Mouse (Mus musculus) right cerebral cortex, postnatal 10 days (tissue): ENCODE data around the gene Ankib1.
"Not testable (repeated sequence)": the region's sequence is repeated elsewhere in the genome, so short reads cannot be mapped to it uniquely, and the experiment has no call there.

Source experiments
- DNase-seq, 2 experiments: peaks; one replicate each; pipeline ENCODE4 v3.0.0; 2021; ENCODE audit warnings: low spot score in 2 of 2

The Ankib1 gene

DNA sequence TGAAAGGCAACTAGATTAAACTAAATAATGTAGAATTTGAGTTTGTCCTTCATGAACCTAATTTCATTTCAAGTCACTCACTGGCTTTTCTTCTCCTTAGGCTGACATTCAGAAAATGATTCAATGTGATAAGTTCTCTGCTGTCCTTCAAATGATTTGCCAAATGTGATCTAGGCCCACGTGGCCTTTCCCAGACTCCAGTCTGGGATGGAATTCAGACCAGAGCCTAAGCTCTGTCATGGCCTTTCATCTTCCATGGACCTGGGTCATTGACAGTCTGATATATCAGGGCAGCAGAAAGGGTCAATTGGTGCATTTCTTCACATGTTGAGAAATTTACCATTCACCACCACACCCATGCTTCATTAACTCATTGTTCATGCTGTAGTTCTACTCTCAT, 77.2 kb downstream of the Ankib1 start:
- no peak for DNase-seq

DNA sequence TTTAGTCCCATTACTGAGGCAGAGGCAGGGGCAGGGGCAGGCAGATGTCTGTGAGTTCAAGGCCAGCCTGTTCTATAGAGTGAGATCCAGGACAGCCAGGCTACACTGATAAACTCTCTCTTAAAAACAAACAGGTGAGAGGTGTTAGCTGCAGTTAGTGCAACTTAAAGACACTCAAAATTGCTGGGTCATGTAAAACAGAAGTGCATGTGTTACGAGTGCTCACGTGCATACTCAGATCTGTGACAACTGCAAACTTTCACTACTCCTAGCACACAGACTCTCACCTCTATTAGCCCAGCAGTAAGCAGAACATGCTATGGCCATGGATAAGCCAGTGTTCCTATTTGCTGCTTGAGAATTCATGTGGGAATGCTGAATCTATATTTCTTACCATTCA, 79.3 kb downstream of the Ankib1 start:
- DNase-seq: no peak

DNA sequence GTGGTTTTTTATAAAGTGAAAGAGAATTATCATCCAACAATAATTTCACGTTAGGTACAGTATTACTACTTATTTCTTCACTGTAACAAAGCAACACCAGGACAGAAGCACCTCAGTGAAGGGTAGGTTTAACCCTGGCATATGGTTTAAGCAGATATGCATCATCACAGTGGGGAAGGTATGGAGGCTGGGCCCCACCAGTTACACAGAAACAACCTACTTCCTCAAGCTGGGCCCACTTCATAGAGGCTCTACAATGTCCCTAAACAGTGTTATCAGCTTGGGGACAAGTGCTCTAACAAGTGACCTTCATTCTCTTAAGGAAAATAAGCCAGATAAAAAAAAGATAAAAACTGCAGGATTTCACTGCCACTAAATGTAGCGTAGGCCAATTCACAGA, 79.9 kb downstream of the Ankib1 start:
- no peak for DNase-seq

DNA sequence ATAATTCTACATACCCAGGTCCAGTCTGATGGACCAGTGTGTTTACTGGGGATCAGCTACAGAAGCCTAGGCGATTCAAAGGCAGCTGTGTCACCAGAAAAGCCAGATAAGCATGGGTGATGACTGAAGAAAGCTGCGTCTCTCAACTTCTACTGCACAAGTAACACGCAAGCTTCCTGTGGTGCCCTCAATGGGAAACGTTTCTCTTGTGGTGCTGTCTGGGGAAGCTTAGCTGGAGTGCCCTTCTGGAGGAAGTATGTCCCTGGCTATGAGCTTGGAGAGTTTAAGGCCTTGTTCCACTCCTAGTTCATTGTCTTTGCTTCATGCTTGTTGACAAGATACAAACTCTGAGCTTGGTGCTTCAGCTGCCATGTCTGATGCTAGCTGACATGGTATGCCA, 83.4 kb downstream of the Ankib1 start:
- no peak for DNase-seq

DNA sequence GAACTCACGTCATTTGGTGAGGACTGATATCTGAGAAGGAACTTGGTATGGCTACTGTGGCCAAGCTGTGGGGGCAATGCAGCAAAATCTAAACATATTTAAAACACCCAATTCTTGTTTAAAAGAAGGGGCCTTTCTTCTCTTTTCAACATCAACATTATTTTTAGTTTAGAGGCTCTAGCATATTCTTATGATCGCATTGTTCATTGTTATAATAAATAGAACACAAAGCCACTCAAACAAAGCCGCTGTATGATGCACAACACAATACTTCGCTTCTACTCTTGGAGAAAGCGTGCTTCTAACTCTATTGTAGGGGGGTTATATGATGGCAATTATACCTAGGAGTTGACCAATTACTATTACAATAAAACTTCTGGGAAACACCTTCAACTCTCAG, 86.9 kb downstream of the Ankib1 start:
- DNase-seq: no peak

DNA sequence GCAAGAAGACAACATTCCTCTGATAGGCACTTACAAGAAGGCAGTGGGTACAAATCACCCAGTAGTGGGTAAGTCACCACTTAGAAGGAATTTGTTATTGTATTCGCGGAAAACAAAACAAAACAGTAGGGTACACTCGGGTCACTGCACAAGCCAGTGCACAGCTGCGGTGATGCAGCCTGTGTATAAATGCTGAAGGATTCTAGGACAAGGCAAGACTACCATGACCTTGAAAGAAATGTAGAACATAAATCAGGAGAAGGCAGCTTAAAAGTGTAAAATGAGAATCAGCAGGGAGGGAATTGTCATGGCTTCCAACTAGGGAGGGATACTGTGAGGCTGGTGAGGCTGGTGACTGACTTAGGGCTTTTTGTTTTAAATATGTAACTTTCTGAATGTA, 100.5 kb downstream of the Ankib1 start:
- DNase-seq: no peak

DNA sequence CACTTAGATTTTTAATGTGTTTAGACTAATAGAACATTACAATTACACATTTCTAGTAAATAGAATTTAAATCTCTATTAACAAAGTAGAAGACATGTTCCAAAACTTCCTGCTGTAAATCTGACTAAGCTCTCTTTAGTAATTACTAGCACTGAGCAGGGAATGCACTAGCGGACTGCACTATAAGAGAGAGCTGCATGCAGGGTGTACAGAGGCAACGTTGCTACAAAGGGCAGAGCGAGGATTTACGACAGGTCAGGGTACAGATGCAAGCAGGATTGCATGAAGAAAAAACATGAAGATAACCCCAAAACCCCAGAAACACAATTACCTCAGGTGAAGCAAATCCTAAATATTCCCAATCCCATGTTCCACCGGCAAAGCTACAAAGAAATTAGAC, 102.7 kb downstream of the Ankib1 start:
- DNase-seq: no peak

DNA sequence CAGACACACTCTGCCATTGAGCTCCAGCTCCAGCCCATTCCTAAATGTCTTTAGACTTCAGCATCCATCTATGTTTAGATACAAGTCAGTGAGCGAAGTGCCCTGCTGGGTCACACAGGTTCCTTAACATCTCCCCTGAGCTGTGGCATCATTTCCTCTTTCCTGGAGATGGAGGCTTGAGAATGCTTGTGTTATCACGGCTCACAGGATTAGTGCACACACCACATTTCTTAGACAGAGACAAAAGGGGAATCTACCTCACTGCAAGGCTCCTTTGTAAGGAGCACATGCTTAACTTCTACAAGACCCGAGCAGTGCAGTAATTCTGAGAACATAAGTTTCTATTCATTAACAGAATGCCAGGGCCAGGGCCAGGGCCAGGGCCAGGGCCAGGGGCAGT, 106.7 kb downstream of the Ankib1 start:
- DNase-seq: peak in 1 of 2 experiments; percentile 13

DNA sequence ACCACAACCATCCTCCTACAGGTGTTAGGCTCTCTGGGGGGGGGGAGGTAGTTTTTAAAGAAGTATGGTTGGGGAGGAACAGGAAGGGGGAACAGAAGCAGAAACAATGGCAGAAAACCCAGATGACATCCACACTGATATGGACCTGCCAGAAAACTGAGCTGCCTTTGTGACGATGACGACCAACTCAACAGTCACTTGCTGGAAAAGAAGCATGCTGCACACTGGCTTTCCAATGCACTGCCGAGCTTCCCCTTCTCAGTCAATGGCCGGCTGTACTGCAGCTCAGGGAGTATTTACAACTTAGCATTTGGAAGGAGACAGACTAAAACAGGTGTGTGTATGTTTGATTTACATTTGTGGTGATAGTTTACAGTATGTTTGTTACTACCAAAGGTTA, 107.5 kb downstream of the Ankib1 start:
- peak in 1 of 2 experiments; percentile 19 for DNase-seq

DNA sequence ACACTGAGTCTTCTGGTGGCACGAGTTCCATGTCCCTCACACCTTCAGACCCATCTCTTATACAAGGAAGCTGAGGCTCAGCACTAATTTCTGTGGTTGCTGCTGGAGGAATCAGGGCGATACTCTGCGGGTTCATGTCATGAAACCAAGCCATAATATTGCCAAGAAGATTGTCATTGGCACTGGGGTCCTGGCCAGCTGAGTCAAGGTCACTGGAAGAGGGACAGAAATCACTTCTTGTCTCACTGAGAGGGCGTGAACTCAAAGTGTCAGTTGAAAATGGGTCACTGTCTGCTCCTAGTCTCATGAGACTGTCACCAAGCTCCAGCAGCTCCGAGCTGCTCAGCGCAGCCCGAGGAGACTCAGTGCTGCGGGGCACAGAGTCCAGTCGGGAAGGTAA, 109.8 kb downstream of the Ankib1 start:
- no peak for DNase-seq

DNA sequence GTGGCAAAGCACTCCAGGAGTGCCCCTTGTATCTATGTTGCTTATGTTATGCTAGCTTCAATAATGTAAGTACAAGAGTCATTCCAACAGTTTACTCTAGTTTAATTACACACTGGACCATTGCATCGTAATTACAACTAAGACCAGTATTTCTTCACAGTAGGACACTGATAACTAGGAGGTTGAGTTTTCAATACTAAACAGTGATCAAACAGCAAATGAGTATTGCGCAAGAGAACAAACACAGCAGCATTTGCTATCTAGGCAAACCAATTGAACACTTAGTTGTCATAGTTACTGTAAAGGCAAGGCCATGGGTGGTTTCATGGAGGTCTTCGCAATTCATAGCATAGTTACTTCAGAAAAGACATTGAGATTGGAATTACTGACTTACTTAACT, 111.4 kb downstream of the Ankib1 start:
- DNase-seq: no peak

DNA sequence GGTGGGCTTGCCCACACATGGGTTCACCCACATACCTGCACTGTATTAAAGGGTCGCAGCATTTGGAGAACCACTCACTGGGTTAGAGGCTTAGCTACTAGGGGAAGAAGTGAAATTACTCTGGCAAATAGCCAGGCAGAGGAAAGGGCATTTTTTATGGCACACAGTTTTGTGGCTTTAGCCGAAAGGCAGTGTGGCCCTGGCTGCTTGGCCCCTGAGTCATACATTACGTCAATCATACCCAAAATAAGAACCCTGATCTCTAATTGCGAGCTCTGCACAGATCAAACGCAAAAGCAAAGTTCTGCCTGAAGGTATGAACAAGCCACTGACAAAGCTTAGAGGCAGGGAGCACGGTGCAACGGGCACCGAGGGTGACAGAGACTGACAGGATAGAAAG, 114.4 kb downstream of the Ankib1 start:
- DNase-seq: no peak

DNA sequence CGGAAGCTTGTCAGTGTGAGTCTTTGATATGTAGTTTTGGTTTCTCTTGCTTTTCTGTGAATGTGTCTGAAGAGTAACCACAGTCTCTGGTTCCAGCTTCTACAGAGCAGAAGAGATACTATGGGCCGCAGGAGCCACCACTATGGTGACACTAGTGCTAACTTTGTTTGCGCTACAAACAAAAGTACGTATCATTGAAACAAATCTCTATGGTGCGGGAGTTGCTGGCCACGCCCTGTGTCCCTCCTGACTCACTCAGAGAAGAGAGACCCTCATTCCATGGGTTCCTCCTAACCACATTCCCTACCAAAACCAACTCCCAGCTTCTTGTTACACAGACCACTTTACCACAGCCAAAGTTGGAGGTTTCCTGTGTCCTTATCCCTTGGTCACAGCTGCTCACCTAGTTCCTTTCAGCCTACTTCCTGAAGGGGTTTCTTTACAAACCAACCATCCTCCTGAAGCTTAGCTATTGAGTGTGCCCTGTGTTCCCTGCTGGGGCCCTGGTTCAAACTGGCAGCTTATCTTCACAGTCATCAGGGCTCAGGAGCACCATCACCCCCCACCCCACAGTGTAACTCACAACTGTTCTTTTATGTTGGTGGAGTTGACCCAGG, 132.7 kb downstream of the Ankib1 start:
- DNase-seq: no peak

DNA sequence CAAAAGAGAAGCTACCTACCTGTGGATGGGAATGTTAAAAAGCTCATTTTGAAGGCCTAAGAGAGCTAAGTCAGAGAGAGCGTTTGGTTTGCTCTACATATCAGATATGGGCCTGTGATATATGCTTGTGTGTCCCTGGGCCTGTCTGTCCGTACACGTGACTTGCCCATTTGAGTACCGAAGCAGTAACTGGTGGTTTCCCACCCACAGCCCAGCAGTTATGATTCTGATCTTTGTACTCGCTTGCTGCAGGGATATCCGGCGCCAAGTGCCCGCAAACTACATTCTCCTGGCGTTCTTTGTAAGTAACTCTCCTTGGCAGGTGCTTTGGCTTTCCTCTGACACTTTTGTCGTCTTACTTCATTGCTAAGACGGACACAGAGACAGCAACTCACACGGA, 136.1 kb downstream of the Ankib1 start:
- DNase-seq: no peak

DNA sequence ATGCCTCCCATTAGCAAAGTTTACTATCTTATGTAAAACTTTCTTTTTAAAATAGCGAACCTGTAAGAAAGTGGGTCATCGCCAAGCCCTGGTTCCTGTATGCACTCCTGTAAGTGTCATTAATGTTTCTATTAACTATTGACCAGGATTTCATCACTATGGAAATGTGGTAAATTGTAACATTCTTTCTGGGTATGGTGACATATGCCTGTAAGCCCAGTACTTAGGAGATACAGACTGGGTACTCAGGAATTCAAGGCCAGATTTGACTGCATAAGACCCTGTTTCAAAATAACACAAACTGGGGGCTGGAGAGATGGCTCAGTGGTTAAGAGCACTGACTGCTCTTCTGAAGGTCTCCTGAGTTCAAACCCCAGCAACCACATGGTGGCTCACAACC, 137.5 kb downstream of the Ankib1 start:
- DNase-seq: no peak

DNA sequence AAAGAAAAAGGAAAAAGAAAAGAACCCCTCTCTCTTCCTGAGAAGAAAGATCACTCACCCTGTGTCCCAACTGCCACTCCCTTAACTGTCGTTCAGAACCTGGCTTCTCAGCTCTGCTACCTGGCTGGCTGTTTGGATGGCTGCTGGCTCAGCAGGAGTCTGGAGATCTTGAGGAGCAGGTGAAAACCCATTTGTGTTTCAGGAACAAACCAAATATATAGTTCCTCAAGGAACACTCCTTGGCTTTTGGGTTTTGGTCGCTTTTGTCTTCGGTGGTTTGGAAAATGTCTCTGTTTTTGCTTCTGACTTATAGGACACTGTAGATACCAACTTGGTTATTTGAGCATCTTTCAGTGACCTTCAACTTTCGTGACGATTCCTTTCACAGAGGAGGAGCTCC, 145.6 kb downstream of the Ankib1 start, which contains the start of gene Gatad1:
Gene Gatad1, minus strand, starts transcription at position 101 of the 400 bp plus-strand sequence.
- DNase-seq: no peak

DNA sequence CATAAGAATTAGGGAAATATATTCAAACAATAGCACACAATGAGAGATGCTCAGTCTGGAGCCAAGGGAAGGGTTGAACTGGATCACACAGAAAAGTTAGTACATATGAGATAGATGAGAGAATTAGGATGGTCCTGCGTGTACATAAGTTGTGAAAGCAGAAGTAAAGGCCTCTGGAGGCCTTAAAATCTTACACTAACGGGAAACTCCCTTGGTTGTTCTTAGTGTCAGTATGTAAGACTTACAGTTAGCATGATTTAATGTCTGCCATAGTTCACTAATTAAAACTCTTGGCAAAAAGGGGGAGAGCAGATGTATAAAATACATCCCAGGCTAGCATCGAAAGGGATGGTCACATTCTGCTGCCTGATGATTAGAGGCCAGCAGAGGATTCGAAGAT, 148.9 kb downstream of the Ankib1 start:
- no peak for DNase-seq

DNA sequence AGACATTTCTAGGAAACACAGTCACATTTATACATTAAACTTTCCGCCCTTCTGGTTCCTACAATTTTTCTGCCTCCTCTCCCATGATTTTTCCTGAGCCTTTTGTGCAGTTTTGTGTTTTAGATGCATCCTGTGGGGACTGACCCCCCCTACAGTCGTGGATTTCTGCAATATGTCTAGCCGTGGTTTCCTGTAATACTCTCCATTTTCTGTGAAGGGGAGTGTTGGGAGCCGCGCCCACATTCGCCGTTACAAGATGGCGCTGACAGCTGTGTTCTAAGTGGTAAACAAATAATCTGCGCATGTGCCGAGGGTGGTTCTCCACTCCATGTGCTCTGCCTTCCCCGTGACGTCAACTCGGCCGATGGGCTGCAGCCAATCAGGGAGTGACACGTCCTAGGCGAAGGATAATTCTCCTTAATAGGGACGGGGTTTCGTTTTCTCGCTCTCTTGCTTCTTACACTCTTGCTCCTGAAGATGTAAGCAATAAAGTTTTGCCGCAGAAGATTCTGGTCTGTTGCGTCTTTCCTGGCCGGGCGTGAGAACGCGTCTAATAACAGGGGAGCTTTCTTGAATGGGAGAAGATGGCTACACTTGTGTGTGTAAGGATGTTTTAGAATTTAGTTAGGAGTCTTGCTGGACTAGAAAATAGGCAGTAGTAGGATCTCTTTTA, 149.7 kb downstream of the Ankib1 start:
- not testable (repeated sequence) for DNase-seq

DNA sequence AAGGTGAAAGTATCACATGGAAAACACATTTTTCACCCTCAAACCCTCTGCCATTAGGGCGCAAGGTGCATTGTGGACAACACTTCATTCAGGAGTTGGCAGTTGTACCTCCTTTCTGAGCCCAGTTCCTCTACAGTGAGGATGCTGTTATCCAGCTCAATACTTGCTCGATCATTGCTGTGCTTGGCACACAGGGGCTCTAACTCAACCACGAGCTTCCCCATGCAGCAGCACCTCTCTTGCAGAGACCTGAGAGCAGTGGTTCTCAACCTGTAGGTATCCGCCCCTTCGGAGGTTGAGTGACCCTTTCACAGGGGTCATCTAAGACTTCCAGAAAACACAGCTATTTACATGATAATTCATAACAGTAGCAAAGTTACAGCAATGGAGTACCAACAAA, 151.1 kb downstream of the Ankib1 start:
- no peak for DNase-seq

DNA sequence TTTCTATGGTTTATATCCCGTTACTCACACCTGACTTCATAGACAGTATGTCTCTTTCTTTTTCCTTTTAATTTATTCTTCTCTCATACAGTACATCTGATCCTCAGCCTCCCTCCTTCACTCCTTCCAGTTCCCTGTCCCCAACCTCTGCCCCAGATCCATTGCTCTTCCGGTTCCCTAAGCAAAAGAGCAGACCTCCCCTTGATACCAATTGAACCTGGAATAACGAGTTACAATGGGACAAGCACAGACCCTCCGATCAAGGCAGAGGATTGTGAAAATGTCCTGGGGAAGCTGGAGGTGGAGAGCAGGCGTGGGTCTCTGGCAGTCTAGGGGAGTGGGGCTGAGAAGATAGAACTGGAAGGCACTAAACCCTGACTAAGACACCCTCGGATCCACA, 151.8 kb downstream of the Ankib1 start, which contains the start of gene Tmbim7:
Gene Tmbim7, plus strand, starts transcription at position 301 of the 400 bp plus-strand sequence.
- DNase-seq: no peak

DNA sequence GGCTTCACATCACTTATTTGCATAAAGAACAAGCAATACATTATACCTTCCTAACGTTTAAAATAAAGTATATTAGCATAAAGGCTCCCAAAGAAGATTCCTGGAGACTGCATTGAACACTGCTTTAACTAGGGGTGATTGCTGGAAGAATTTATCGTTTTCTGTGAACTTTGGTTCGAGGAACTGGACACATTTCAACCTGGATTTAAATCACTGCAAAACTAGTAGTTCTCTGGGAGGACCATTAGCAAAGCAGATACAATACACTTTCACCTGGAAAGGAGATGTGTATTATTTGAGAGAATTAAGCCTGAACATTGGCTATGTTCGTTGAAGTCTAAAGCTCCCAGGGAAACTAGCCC, 153.9 kb downstream of the Ankib1 start:
- DNase-seq: no peak

DNA sequence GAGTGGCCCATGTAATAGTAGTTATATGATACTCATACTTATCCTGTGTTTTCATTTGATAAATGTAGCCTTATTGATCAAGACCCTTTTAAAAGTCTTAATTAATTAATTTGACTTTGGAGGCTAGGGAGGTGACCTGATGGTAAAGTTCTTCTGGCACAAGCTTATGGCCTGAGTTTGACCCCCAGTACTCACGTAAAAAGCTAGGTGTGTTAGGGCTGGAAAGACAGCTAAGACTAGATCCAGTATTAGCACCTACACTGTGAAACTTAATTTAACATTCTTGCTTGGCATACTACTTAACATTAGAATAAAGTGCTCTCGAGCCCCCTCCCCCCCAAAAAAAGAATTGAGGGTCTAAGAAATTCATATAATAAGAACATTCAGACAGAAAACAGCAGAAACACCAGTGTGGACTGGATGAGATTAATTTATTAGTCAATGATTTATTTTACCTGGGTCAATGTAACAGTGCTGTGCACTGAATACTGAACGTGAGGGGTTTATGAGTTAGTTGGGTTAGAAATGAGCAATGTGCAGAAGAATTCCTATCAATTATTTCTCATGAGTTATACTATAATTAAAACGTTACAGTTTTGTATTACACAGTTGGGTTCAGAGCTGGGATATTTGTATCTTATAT, 154.4 kb downstream of the Ankib1 start:
- DNase-seq: no peak

DNA sequence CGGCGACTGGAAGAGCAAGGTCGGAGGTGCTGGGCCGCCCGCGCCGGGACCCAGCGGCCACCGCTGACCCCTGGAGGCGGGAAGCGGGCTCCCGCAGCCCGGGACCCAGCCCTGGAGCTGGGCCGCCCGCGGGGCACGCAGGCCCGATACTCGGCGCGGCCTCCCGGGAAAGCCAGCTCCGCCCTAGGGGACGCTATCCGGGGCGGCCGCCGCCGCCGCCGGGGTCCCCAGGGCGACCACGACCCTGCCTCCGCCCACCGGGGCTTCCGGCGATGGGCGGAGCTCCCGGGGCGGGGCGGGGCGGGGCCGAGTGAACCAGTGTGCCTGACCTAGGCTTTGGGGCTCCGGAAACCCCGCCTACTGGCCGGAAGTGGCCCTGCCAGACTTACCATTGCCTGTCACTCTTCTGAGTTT, 155.0 kb downstream of the Ankib1 start:
- DNase-seq: peak; percentile 90 to 91
